Mouse (Mus musculus) kidney, adult 2 months (tissue): Measurements from ENCODE around the gene Klhdc7a. TPM values are rescaled to one million over a fixed set of nuclear protein-coding genes. Genes with fewer than 3 reads are reported as not detected.
"Not testable (repeated sequence)": the region's sequence is repeated elsewhere in the genome, so short reads cannot be mapped to it uniquely, and the experiment has no call there.

ENCODE experiments used
- DNase-seq: peaks from one replicate; pipeline ENCODE4 v3.0.0; 2021
- H3K27ac ChIP-seq: fragments of 200-500 bp; 2 replicates; pipeline ENCODE4 v1.5.1; 2012; ENCODE audit warnings: low read depth, low read length, control low read depth, inconsistent platforms; ENCODE audit not compliant: insufficient read depth
- H3K27me3 ChIP-seq: fragments of 200-500 bp; replicated peaks from 2 replicates; pipeline ENCODE4 v1.6.1; 2012; ENCODE audit warnings: mild to moderate bottlenecking, moderate library complexity, low read length, inconsistent platforms; ENCODE audit not compliant: control insufficient read depth, insufficient read depth
- H3K36me3 ChIP-seq: fragments of 200-500 bp; 2 replicates; pipeline ENCODE4 v1.6.1; 2012; ENCODE audit warnings: mild to moderate bottlenecking, moderate library complexity, low read length, inconsistent platforms; ENCODE audit not compliant: control insufficient read depth, insufficient read depth
- H3K4me1 ChIP-seq: fragments of 200-500 bp; 2 replicates; pipeline ENCODE4 v1.6.1; 2011; ENCODE audit warnings: low read length; ENCODE audit not compliant: control insufficient read depth, insufficient read depth
- H3K4me3 ChIP-seq: fragments of 200-500 bp; 2 replicates; pipeline ENCODE4 v1.5.1; 2011; ENCODE audit warnings: mild to moderate bottlenecking, low read depth, low read length, control low read depth; ENCODE audit not compliant: insufficient read depth
- CTCF ChIP-seq: fragments of 200-500 bp; conservative IDR thresholded peaks from 2 replicates; pipeline ENCODE4 v1.5.1; 2011; ENCODE audit warnings: low read depth, mild to moderate bottlenecking, control low read depth, low read length, moderate library complexity, mixed read lengths; ENCODE audit not compliant: insufficient read depth, insufficient read length
- POLR2A ChIP-seq: fragments of 200-500 bp; IDR thresholded peaks from one replicate; pipeline ENCODE4 v1.6.1; 2011; ENCODE audit warnings: low read depth, low read length, control low read depth
- WGBS: fragments of 180-500 bp; shearing (Covaris S2); methylation state at CpG from one replicate; pipeline ENCODE4 v1.1.7; 2018; 5-methylcytosine and 5-hydroxymethylcytosine counted together
- polyA plus RNA-seq: library from polyadenylated mRNA; depleted of rRNA; stranded (reverse); fragments of >200 nt; gene quantifications from 2 replicates; pipeline ENCODE4 v1.2.3, GENCODE M21; 2012

Gene Klhdc7a
- polyA plus RNA-seq, 1 experiment: 39.9 TPM

DNA sequence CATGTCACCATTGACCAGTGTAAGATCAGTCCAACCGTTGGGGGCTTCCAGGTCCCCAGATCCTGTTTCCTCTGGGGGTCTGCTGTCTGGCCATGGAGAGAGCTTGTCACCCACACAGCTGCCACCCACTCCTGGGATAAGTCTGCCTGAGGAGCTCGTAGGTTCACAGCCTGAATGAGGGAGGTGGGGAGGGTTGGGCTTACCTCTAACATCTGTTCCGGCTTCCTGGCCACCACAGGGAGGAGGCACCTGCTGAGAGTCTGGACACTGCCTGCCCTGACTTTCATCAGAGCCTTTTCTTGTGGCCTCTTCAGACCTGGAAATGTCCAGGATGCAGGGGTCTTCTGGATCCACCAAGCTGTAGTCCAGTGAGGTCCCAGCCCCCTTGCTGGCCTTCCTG is 845 bp downstream of the Klhdc7a start:
- 20% methylated on average over 3 of the region's 3 CpGs for WGBS
- peak; percentile 74 for DNase-seq
- H3K27me3 ChIP-seq: no peaks in the 10 kb centered on the region
- H3K27ac ChIP-seq: peak overlapping the region; percentile 87
- TF ChIP-seq POLR2A (no peak), CTCF (no peak)
- H3K4me1 ChIP-seq: peaks cover 22% of the 10 kb centered on the region
- H3K4me3 ChIP-seq: peak overlapping the region; percentile 61
- H3K36me3 ChIP-seq: no peaks in the 10 kb centered on the region; the same call in 1 of the 2 replicates

DNA sequence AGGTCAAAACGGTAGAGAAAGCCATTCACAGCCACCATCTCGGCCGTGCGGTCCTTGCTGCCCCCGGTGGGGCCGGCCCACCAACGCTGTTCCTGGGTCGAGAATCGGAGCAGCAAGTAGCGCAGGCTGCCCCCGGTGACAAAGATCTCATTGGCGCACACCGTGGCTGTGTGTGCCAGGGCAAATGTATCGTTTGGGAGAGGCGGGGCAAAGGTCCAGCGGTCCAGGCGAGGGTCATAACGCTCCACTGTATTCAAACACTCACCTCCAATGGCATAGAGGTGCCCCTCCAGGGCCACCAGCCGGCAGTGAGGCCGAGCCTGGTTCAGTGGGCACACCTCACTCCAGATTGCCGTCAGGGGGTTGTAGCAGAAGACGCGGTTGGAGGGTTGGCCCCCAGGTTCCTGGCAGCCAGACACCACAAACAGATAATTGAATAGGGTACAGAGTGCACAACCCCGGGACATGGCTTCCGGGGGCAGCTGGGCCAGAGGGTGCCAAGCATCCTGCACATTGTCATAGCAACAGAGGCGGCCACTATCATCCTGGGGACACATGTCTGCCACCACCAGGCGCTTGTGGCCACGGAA is 2.1 kb downstream of the Klhdc7a start:
- Histone ChIP-seq H3K27ac (peak overlapping the region; percentile 87), H3K4me3 (peak overlapping the region; percentile 61), H3K27me3 (no peaks in the 10 kb centered on the region), H3K36me3 (no peaks in the 10 kb centered on the region; the same call in 1 of the 2 replicates), H3K4me1 (peaks cover 24% of the 10 kb centered on the region)
- peak; percentile 80 for DNase-seq
- TF ChIP-seq CTCF: no peak
- no peak for TF ChIP-seq POLR2A
- WGBS: 42% methylated on average over 28 of the region's 28 CpGs

DNA sequence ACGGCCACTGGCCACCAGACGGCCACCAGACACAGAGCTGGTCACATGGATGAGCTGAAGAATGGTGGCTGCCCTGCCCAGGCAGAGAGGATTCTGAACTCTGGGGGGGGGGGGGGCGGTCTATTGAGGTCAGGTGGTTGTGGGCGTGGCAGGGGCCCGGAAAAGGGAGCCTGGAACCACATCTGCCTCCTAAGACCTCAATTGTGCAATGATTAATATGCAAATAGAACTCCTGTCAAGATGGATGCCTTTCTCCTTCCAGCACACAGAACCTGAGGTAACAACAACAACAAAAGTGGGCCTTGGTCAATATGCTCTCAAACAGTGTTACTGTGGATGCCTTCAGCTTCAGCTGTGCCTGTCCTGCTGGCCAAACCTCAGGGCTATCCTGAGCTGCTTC is 3.4 kb downstream of the Klhdc7a start:
- 30% methylated on average over 5 of the region's 5 CpGs for WGBS
- Histone ChIP-seq H3K4me3 (peak overlapping the region; percentile 61; the same call in 1 of the 2 replicates), H3K36me3 (no peaks in the 10 kb centered on the region; the same call in 1 of the 2 replicates), H3K27me3 (no peaks in the 10 kb centered on the region), H3K27ac (peak overlapping the region; percentile 87; the same call in 1 of the 2 replicates), H3K4me1 (peaks cover 24% of the 10 kb centered on the region)
- TF ChIP-seq POLR2A: no peak
- TF ChIP-seq CTCF: no peak
- DNase-seq: peak; percentile 75

DNA sequence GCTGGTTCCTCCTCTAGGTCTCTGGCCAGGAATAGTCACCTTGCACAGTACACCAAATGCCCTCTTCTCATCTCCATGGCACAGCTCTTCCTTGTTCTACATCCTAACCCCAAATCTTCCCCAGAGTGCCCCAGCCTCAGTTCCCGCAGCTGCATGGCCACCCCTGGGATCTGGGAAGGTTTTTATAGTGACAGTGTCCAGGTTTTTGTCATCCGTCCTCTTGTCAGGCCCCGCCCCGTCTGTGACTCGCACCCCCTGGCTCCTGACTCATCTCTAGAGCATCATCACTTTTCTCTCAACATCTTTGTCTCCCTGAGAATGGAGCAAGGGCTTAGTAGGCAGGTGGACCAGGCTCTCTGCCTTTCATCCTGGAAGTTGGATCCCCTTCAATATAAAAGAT is 3.9 kb downstream of the Klhdc7a start:
- TF ChIP-seq POLR2A (no peak), CTCF (no peak)
- Histone ChIP-seq H3K4me1 (peaks cover 24% of the 10 kb centered on the region), H3K4me3 (peak overlapping the region; percentile 13; the same call in 1 of the 2 replicates), H3K36me3 (no peaks in the 10 kb centered on the region; the same call in 1 of the 2 replicates), H3K27ac (peak overlapping the region; percentile 4; the same call in 1 of the 2 replicates), H3K27me3 (no peaks in the 10 kb centered on the region)
- DNase-seq: no peak
- WGBS: 70% methylated on average over 5 of the region's 5 CpGs

DNA sequence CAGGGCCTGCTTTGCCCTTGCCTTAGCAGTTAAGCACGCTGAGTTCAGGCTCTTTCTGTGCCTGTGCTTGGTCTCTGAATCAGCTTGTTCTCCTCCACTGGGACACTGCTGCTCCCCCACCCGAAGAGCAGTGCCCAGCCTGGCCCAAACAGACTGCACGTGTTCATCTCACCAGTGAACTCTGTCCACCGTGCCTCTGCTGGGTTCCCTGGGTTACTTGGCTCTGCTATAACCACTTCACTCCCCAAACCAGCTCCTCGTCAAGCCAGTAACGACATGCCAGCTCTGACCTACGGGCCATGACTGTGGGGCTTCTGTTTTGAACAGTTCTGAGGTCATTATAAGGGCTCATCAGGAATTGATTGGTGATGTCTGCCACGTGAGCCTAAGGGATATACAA is 4.8 kb downstream of the Klhdc7a start:
- 23% methylated on average over 8 of the region's 8 CpGs for WGBS
- peak overlapping the region; percentile 63 for H3K27ac ChIP-seq
- peak; percentile 91 for DNase-seq
- no peaks in the 10 kb centered on the region; the same call in 1 of the 2 replicates for H3K36me3 ChIP-seq
- no peak overlapping the region for H3K4me3 ChIP-seq
- peaks cover 20% of the 10 kb centered on the region for H3K4me1 ChIP-seq
- H3K27me3 ChIP-seq: no peaks in the 10 kb centered on the region
- TF ChIP-seq POLR2A (no peak), CTCF (no peak)

DNA sequence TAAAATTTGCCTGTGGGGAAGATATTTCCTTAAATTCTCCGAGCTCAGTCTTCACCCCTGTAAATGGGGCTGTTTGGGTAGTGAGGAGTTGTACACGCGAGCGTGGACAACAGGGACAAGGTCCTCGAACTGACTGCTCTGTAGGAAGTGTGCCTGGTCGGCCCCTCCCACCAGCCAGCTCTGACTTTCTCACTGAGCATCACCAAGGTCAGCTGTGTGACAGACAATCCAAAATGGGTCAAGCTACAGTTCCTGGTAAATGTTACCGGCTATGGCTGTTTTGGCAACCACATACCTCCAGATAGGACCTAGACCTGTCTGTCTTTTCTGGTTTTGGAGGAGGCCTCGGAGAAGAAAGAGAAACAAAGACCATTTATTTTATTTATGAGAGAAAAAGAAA is 6.0 kb downstream of the Klhdc7a start:
- 75% methylated on average over 8 of the region's 8 CpGs for WGBS
- H3K27ac ChIP-seq: no peak overlapping the region
- no peak for TF ChIP-seq POLR2A
- TF ChIP-seq CTCF: no peak
- peaks cover 20% of the 10 kb centered on the region for H3K4me1 ChIP-seq
- no peaks in the 10 kb centered on the region for H3K27me3 ChIP-seq
- peak; percentile 43 for DNase-seq
- no peak overlapping the region for H3K4me3 ChIP-seq
- no peaks in the 10 kb centered on the region; the same call in 1 of the 2 replicates for H3K36me3 ChIP-seq

DNA sequence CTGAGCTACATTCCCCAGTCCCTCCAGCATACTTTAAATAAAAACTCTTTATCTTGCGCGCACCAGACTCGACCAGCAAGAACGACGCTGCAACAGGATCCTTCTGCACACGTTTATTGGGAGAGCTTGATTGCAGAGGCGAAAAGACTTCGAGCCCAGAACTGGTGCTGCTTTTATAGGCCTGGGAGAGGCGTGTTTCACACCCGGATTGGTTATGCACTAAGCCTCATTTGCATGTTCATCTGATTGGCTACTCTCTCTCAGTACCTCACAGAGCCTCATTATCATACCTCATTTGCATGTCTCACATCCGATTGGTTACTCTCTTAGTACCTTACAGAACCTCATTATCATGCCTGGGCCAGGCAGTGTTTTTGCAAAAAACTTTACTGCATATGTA is 6.5 kb downstream of the Klhdc7a start:
- not testable (repeated sequence) for DNase-seq, H3K4me3 ChIP-seq, H3K27me3 ChIP-seq, H3K36me3 ChIP-seq, H3K27ac ChIP-seq
- H3K4me1 ChIP-seq: peaks cover 20% of the 10 kb centered on the region
- 90% methylated on average over 11 of the region's 11 CpGs for WGBS
